Mouse (Mus musculus): Measurements from ENCODE around the gene Cbr2.

Gene Cbr2

DNA sequence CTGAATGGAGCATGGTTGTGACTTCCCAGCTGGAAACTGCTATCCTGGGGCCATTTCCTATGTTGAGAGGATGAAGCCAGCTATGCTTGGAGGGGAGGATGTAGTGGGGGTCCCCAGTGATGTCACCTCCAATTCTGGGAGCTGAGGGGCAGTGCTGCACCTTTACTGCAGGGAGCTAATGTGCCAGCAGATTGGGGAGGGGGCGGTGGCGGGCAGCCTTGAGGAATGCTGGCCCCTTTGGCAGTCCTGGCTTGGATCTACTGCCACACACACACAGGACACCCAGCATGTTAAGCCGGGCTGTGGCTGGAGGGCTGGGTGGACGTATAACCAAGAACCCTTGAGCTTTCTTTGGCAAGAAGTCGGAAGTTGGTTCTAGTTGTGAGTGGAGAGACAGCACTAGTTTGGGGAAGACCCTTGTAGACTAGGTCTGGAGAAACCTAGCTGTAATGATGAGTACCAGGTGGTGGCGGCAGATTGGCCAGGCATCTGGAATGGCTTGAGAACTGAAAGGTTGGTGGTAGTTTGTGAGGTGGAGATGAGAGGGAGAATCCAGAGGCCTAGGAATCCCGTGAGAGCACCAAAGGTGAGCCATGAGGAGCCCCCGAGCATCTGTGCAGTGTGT lies 19.8 kb downstream of the Cbr2 start:
- DNase-seq (ENCODE audit: low spot score): no peak

DNA sequence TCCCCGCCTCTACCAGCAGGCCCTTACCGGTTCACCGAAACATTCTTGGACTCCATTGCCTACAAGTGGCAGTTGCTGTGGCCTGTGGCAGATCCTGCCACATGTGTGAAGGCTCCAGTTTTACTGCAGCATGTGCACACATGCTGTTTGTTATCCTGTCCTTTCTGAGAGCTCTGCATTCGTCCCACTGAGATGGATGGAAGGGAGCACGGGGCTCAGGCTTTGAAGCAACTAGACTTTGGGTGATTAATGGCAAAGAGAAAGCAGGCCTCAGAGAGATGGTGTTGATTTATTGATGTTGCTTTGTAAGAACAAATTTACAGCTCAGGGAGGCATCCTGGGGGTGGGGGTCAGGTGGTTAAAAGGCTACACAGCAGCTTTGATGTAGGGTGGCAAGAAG lies 21.2 kb downstream of the Cbr2 start:
- DNase-seq (ENCODE audit: low spot score): no peak

DNA sequence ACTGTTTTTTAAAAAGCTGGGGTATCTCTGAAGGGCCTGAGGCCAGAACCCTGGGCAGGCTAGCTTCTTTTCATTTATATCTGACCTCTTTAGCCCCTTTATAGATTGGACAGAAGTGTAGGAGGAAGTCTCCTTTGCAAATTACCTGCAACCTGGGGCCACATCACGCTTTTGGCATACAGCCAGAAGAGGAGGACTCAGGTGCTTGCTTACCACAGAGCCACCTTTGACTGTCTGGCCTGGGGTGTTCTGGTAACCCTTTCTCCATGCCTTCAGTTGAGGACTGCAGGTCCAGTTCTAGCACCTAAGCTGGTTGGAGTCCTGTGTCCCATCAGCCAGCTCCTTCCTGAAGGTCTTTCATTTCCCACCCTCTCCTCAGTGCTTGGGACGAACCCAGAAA lies 22.4 kb downstream of the Cbr2 start:
- no peak for DNase-seq (ENCODE audit: low spot score)

DNA sequence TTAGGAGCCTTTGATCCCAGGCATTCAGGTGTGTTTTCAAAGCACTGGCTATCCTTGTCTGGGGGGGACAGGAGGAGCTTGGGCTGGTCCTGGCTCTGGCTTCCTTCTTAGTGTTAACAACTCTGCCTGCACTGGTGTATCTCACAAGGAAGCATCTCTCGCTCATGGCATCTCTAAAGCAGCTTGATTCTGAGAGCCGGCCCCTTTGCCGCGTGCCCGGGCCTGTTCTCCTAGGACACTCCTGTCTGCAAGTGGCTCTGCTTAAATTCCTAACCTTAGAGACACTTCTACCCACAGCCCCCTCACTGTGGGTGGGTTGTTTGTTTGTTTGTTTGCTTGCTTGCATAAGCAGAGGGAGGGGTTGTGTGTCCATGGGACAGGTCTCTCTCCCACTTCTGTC lies 23.9 kb downstream of the Cbr2 start:
- DNase-seq (ENCODE audit: low spot score): no peak

DNA sequence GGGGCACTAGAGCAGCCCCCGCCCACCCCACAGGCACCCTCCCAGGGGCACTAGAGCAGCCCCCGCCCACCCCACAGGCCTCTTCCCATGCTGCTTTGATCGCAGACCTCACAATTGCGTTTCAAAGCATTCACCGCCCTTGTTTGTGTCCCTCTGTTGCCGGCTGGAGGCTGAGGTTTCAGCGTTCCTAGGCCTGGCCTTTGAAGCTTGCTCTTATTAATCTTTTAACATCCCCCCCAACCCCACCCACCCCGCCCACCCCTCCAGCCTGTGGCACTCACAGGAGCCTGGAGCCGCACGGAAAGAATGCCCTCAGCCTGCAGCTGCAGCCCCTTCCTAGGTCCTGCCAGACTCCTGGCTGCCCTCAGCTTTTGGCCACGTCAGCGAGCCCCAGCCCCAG lies 24.7 kb downstream of the Cbr2 start:
- peak; percentile 37 for DNase-seq (ENCODE audit: low spot score)

DNA sequence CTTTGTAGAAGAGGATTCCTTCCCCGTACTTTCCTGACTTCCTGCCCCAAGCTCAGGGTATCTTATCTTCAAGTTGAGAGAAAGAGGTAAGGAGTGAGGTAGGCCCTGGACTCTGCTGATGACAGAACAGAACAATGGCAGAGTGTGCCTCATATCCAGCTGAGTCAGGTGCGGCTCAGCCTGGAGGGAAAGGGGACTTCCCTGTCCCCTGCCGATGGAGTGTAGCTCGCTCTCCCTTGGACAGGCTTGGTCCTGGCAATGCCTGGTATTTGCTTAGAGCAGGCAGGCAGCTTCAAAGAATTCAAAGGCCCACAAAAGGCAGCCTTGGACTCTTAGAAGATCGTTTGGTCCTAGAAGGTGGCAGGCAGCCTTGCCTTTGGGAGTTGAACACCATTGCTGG lies 25.8 kb downstream of the Cbr2 start:
- DNase-seq (ENCODE audit: low spot score): no peak

DNA sequence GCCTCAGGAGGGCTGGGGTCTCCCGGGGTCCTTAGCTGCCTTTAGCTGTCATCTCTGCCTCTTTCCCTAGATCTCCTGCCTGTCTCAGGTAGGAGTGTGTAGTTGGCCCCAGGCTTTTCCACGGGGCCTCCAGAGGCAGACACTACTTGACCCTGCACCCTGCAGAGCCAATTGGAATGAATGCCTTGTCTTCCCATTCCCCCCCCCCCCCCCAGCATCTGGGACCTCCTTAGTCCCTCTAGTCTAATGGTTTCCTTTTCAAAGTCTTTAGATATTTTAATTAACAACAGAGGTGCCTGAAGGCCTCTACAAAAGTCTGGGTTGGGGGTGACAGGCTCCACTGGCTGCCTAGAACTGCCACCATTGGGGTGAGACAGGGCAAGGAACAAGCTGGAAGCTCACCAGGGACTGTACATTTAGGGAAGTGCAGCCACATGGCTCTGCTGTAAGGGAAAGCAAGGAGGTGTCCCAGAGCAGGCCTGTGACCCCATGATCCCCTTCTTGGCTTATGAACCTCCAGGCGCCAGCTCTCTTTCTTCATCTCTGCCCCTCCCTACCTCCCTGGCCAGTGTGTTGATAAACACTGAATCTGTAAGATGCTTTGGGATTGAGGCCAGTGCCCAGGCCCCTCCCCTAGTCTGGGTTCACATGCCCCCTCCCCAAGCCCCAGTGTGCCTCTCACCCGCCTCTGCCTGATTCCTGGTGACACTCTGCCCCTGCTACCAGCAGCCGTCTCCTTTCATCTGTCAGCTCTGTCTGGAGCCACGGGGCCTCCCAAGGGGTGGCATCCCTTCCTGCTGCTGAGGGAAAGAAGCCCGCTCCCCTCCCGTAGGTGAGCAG lies 27.2 kb downstream of the Cbr2 start:
- peak; percentile 35 for DNase-seq (ENCODE audit: low spot score)

DNA sequence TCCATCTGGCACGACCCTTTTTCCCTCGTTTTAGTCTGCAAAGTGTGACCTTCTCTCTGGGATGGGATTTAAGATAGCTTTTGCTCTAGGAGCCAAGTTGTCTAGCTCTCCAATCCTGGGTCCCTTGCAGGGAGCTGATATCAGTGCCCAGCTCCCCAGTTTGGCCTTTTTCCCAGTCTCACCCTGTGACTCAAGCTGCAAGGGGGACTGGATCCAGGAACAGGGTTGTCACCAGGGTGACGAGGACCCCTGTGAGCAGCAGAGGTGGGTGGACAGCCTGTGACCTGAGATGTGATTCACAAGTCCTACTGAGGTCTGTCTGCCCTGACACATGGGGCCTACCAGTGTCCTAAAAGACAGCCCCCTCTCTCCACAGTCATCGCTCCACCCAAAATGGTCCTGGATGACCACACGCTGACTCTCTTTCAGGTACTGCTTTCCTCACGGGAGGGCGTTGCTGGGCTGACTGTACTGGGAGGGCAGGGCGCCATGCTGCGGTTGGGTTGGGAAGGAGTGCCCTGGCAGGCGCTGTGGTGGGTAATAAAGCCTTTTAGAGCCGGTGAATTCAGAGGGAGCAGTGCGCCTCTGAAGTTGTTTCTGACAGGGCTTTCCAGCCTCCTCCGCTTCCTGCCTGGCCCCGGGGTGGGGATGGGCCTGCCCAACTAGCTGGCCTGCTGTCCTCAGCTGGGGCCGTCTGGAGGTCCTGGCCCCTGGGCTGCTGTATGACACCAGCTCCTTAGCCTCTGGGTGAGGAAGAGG lies 28.0 kb downstream of the Cbr2 start:
- peak; percentile 51 for DNase-seq (ENCODE audit: low spot score)

DNA sequence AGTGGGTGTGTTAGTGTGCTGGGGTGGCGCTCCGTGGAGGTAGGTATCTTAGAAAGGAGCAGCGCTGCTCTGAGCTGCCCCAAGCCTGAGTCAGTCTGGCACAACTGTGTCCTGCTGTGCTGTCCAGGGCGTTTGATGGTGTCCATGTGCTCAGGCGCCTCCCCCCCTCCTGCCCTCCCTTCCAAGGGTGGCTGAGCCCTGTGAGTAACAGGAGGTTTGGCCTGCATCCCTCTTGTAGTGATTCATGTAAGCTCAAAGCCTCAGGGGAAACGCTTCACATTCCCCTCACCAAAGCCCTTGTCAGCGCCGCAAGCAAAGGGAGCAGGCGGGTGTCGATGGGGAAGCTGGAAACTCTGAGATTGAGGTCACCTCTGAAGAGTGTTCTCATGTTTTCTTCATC lies 34.2 kb downstream of the Cbr2 start:
- DNase-seq (ENCODE audit: low spot score): peak; percentile 91

DNA sequence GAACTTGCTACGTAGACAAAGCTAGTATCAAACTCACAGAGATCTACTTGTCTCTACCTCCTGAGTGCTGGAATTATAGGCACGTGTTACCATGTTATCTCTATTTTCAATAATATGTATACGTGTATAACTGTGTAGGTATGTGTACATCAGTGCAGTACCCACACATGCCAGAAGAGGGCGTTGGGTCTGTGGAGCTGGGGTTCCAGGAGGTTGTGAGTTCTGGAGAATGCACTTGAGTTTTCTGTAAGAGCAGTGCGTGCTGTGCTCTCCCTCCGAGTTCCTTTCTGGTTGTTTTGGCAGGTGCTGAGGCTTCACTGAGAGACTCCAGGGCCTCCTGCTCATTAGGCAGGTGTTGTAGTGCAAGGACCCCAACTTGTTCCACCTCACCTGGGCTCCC lies 35.3 kb downstream of the Cbr2 start:
- no peak for DNase-seq (ENCODE audit: low spot score)

DNA sequence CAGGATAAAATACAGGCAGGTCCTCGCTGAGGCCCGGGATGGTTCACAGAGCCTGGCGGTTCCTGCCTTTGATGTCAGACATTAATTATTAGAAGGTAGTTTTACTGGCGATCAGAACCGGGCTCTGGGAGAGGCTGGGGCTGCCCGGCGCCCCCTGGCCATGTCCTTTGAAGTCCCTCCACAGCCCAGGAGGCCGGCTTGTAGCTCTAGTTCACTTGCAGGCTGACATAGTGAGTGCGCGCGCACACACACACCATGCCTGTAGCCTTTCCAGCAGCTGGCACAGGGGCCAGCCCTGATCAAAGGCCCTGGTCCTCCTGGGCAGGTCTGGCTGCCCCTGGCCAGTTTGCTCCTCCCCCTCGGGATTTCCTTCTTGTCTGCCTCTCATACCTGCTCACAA lies 36.3 kb downstream of the Cbr2 start:
- DNase-seq (ENCODE audit: low spot score): no peak

DNA sequence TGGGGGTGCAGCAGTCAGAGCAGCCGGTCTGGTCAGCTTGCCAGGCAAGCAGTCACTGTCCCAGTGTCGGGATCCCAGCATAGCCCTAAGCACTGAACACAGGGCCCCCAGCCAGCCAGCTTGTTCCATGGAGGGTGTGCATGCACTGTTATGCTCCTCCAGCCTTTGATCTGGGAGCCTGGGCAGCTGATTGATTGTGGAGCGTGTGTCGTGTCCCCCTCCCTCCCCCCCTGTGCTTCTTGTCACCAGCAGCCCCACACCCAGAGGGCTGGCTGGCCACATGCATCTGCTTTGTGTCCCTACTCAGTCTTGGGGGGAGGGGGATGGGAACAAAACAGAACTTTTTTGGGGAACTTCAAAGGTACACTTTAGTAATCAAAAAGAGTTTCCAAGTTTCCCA lies 36.7 kb downstream of the Cbr2 start:
- no peak for DNase-seq (ENCODE audit: low spot score)

DNA sequence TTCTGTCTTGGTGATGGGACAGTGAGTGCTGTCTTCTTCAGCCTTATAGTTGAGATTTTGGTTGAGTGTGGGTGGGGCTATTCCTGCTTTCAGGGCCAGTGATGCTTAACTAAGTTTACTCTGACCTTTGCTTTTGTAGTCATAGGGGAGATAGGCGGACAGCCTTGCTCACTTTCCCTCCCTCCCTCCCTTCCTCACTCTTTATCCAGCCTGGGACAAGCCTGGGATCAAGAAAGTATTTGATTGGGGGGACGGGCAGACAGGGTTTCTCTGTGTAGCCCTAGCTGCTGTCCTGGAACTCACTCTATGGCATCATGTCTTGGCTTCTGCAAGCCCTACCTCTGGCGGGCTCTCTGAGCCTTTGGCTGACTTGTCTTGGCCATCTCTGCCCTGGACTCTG lies 38.5 kb downstream of the Cbr2 start:
- DNase-seq (ENCODE audit: low spot score): no peak

DNA sequence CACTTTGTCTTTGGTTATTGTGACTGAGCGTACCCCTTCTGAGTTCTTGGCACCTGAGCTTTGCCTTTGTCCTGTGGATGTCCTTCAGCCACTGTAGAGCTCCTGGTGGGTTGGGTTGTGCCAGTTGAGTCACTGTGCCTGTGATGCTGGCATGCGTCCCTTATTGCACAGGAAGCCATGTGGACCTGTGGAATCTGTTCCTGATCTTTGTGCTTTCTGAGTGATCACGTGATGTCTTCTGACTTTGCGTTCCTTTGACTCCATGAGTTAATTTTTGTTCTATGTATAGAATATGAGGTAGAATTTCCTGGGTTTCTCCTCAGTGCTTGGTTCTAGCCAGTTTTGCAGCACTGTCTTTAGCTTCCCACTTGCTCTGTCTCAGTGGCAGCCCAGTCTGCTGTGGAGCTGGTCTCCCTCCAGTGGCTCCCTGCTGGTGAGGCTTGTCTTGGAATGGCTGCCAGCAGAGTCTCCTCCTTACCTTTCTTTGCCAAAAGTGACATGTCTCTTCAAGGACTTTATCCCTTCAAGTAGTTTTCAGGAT lies 39.4 kb downstream of the Cbr2 start:
- no peak for DNase-seq (ENCODE audit: low spot score)

DNA sequence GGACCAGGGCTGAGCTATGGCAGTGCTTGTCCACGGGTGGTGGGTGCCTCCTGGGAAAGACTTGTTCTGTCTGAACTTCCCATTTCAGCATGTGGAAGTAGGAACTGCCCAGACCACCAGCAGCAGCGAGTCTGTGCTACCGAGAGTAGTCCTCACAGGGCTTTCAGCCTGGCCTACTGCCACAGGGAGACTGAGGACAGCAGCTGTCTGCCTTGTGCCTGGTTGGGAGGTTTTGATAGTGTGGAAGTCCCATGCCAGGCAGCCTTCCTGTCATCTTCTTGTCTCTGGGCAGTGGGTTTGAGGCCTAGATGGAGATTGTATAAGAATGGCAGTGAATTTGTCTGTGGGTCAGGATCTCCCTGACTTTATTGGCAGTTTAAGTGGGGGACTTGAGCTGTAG lies 42.5 kb downstream of the Cbr2 start:
- DNase-seq (ENCODE audit: low spot score): no peak

DNA sequence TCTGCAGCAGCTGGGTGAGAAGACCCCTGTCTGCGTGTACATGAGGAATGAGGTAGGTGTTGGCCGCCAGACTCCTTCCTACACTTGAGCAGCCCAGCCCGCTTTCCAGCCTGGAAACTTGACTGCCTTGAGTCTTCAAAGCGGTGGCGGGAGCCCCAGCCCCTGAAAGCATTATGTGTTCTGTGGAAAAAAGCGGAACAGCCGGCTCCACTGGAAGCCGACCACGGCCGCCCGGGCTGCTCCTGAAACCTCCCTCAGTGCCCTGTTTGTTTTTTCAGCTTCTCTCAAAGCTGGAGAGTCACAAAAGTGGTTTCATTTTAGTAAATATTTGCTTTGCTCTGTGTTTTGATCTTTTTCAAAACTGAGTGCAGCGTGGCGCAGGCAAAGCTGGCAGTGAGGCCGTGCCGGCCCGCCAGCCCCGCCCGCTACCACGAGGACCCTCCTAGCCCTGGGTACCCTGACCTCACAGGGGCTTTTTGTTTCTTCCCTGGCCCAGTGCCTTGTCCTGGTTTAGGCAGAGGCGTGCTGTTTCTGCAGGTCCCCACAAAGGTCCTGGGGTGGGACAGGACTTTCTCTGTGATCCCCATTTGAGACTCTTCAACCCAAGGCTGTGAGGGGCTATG lies 45.2 kb downstream of the Cbr2 start:
- no peak for DNase-seq (ENCODE audit: low spot score)

DNA sequence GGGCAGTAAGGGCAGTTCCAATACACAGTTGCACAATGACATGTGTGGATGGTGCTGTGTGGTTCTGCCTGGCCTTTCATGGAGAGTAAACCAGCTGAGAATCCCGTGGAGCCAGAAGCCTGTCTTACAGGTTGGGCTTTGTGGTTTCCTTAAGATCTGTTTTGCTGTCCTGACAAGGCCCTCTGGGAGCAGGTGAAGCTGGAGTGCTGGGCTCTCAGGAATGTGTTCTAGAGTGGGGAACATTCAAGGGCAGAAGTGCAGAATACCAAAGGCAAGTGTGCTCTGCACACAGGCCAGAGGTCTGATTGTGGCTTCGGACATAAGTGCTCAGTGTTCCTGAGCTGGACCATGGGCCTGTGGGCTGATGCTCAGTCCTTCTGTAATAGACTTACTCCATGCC lies 47.3 kb downstream of the Cbr2 start:
- no peak for DNase-seq (ENCODE audit: low spot score)

DNA sequence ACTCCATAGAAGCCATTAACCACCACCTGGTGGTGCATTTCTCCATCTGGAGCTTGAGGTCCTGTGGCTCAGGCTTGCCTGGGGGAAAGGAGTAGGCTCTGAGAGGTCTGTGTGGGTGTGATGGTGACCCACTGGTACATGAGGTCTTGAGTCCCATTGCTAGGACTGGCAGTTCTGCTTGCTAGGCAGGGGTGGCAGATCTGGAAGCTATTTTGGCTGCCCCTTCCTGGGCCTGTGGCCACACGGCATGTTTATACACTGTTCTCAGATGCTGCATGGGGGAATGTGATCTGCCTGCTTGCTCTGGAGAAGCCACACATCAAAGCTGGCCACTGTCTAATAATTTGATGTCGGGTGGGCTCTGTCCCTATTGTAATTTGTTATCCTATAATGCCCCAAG lies 47.8 kb downstream of the Cbr2 start:
- DNase-seq (ENCODE audit: low spot score): no peak

DNA sequence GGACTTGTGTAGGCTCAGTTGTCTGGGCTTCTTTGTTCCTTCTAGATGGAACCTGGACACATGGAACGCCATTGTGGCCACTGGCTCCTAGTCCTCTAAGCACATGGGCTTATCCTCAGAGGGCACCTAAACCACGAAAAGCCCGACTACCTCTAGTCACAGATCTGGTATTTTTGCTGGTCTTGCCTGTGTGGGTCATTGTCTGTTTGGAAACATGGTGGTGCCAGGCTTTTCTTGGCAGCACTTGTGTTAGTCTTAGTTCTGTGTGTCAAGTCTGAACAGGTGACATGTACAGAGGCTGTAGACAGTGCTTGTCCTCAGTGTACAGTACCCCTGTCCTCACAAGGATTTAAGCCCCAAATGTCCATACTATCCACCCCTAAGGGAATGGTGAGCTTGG lies 48.4 kb downstream of the Cbr2 start:
- no peak for DNase-seq (ENCODE audit: low spot score)

DNA sequence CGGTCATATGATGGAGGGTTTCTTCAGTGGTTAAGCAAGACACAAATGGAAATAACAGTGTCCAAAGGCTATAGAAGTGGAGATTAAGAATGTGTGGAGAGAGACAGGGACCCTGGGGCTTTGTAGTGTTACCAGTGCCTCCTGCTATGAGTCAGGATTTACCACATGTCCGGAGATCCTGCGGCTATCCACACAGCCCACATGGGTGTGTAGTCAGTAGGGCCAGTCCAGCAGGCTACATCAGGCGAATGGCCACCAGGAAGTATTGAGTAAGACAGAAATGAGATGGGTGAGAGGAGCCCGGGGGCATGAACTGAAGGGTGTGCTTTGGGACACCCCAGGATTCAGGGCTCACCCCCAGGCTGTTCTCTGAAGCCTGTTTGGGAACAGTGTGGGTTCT lies 49.2 kb downstream of the Cbr2 start:
- no peak for DNase-seq (ENCODE audit: low spot score)

DNA sequence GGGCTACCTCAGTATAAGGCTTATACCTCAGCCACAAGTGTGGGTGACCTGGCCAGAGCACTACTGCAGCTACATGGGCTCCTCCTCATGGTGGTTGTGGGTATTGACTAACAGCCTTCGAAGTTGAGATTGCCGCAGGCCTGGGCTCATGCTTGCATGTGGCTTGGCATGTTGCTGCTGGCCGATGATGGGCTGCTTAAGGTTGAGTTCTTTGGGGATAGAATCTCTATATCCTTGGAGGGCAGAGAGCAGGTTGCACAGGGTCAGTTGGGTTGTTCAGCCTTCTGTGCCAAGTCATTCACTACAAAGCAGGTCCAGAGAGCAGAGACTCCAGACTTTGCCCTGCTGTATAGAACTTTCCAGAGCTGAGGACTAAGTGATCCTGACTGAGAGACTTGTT lies 52.0 kb downstream of the Cbr2 start:
- peak; percentile 69 for DNase-seq (ENCODE audit: low spot score)

Measured in MN1 (cell line).